Mouse (Mus musculus) heart, embryonic 16.5 days (tissue): ENCODE measurements around the gene Amelx. TPM values are rescaled to one million over a fixed set of nuclear protein-coding genes. Genes with fewer than 3 reads are reported as not detected.

Experiments used
- ATAC-seq: fragments of 200-750 bp; cut with Nextera tagmentation; replicated peaks from 2 replicates; pipeline ENCODE4 v1.8.0; 2017; ENCODE audit warnings: moderate number of reproducible peaks; ENCODE audit not compliant: insufficient read depth, low FRiP score; ENCODE audit errors: extremely low read depth
- H3K27ac ChIP-seq: fragments of 300-500 bp; sonication (generic); 2 replicates; pipeline ENCODE4 v1.5.1; 2014; ENCODE audit warnings: mild to moderate bottlenecking, low read length, control low read depth, moderate library complexity
- H3K27me3 ChIP-seq: fragments of 300-500 bp; sonication (generic); 2 replicates; pipeline ENCODE4 v1.6.1; 2014; ENCODE audit warnings: low read length, mixed read lengths; ENCODE audit not compliant: control insufficient read depth, insufficient read depth
- H3K36me3 ChIP-seq: fragments of 300-500 bp; sonication (generic); 2 replicates; pipeline ENCODE4 v1.6.1; 2014; ENCODE audit not compliant: control insufficient read depth, insufficient read depth
- H3K4me1 ChIP-seq: fragments of 300-500 bp; sonication (generic); 2 replicates; pipeline ENCODE4 v1.6.1; 2014; ENCODE audit warnings: low read length, mixed read lengths; ENCODE audit not compliant: control insufficient read depth, insufficient read depth
- H3K4me2 ChIP-seq: fragments of 300-500 bp; sonication (generic); 2 replicates; pipeline ENCODE4 v1.6.1; 2014; ENCODE audit warnings: low read depth, mild to moderate bottlenecking, control low read depth, low read length
- H3K4me3 ChIP-seq: fragments of 300-500 bp; sonication (generic); 2 replicates; pipeline ENCODE4 v1.5.1; 2014; ENCODE audit warnings: mild to moderate bottlenecking, control low read depth, low read length
- H3K9ac ChIP-seq: fragments of 300-500 bp; sonication (generic); 2 replicates; pipeline ENCODE4 v1.6.1; 2014; ENCODE audit warnings: low read length, control low read depth
- H3K9me3 ChIP-seq: fragments of 300-500 bp; sonication (generic); replicated peaks from 2 replicates; pipeline ENCODE4 v1.6.1; 2016; ENCODE audit warnings: low read length; ENCODE audit not compliant: control insufficient read depth
- WGBS: fragments of 180-500 bp; shearing (Covaris S2); extraction: QIAGEN DNeasy Blood & Tissue Kit; methylation state at CpG from one replicate; pipeline ENCODE4 v1.1.7; 2014; 5-methylcytosine and 5-hydroxymethylcytosine counted together
- polyA plus RNA-seq: library from polyadenylated mRNA; unstranded; fragments of >200 nt; fragmentation: Nextera tagmentation; extraction: Ambion mirVana; gene quantifications from 2 replicates; pipeline ENCODE4 v1.2.1, GENCODE M21; 2015

The Amelx gene
- not detected in 2 replicates for polyA plus RNA-seq

- Histone ChIP-seq H3K4me2 (no peak within 1 kb of the TSS), H3K27me3 (no peaks in the 10 kb centered on the region), H3K4me1 (no peaks in the 10 kb centered on the region), H3K36me3 (no peaks in the 10 kb centered on the region), H3K9me3 (no peaks in the 10 kb centered on the region), H3K9ac (no peak within 1 kb of the TSS), H3K27ac (no peak within 1 kb of the TSS), H3K4me3 (no peak within 1 kb of the TSS)
- WGBS: 79% methylated on average over 5 of the region's 5 CpGs
- ATAC-seq: no peak
Observed at GRCm38 (mm10) chrX:169187100-169187499, at the start of gene Amelx. Gene Amelx (minus strand): TSS chrX:169187200.

DNA sequence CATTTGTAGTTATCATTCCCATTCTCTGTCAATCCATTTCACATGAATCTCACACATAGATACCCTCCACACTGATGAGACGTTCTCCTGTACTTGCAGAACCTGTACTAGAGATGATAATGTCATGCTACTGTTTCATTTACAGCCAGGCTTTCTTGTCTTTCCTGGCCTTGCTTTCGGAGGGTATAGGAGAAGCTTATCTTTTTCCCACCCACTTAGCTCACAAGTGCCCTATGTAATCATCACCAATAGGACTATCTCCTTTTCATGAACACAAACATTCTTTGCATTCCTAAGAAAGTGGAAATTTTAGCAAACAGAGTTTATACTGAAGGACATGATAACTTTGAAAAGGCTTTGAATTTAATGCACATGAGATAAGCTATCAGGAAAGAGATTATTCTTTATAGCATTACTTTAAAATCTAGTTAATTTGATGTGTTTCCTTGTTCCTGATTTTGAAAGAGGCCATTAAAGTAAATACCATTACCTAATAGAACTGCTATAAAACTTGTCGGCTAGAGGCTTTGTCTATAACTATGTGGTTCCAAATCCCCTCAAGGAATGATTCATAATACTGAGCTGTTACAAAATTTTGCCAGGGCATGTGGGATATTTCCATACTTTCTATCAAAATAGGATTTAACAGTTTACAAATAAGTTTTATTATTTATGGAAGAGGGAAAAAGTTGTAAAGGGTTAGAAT, 35.5 kb upstream of the Amelx start:
- Histone ChIP-seq H3K27me3 (no peaks in the 10 kb centered on the region), H3K4me1 (peaks cover 2% of the 10 kb centered on the region; the same call in 1 of the 2 replicates), H3K9me3 (no peaks in the 10 kb centered on the region), H3K27ac (no peak overlapping the region), H3K4me3 (no peak overlapping the region), H3K36me3 (no peaks in the 10 kb centered on the region), H3K9ac (no peak overlapping the region), H3K4me2 (no peak overlapping the region)
- WGBS: 41% methylated on average over 3 of the region's 3 CpGs
- no peak for ATAC-seq

DNA sequence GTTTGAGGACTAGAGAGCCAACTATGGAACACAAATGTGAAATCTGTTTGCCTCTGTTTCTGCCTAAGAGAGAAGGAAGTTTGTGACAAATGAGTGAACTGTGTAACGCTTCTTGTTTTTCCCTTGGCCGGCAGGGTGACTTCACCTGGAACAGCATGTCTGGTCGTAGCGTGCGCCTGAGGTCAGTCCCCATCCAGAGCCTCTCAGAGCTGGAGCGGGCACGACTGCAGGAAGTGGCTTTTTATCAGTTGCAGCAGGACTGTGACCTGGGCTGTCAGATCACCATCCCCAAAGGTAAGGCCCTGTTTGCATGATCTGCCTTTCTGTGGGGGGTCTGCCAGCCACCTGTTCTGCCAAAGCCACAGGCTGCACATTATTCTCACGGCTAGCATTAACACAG, 33.1 kb upstream of the Amelx start:
- WGBS: 46% methylated on average over 8 of the region's 8 CpGs
- no peaks in the 10 kb centered on the region for H3K27me3 ChIP-seq
- no peak overlapping the region for H3K4me2 ChIP-seq
- no peaks in the 10 kb centered on the region for H3K36me3 ChIP-seq
- ATAC-seq: no peak
- H3K4me3 ChIP-seq: no peak overlapping the region
- no peak overlapping the region for H3K9ac ChIP-seq
- H3K27ac ChIP-seq: no peak overlapping the region
- peaks cover 4% of the 10 kb centered on the region; the same call in 1 of the 2 replicates for H3K4me1 ChIP-seq
- H3K9me3 ChIP-seq: no peaks in the 10 kb centered on the region

- ATAC-seq: no peak
Observed at GRCm38 (mm10) chrX:169210019-169210418, 23.0 kb upstream of the Amelx start.

DNA sequence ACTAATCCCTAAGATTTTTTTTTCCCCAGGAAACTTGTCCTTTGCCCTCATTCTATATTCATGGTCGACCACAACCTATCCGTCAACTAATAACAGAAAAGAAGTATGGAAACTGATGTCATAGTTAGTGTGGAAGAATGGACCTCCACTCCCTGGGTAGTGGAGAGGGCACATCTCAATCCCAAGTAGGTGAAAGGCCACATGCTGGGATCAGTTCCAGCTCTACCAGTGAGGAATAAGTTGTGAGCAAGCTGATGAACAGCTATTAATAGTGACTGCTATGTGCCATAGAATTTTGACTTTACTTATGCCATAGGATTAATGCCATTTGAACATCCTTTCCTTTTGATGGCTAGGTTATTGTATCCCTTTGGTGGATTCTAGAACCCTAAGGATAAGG, 8.4 kb downstream of the Amelx start:
- Histone ChIP-seq H3K9ac (no peak overlapping the region), H3K9me3 (no peaks in the 10 kb centered on the region), H3K4me1 (no peaks in the 10 kb centered on the region), H3K27ac (no peak overlapping the region), H3K36me3 (no peaks in the 10 kb centered on the region), H3K4me2 (no peak overlapping the region), H3K27me3 (no peaks in the 10 kb centered on the region), H3K4me3 (no peak overlapping the region)
- WGBS: 67% methylated on average over 2 of the region's 2 CpGs
- ATAC-seq: no peak

More at GRCm38 (mm10) chrX:169210019-169210418, 23.0 kb upstream of the Amelx start:
- Histone ChIP-seq H3K27me3 (no peaks in the 10 kb centered on the region), H3K4me2 (no peak overlapping the region), H3K4me1 (no peaks in the 10 kb centered on the region), H3K36me3 (no peaks in the 10 kb centered on the region), H3K9me3 (no peaks in the 10 kb centered on the region), H3K27ac (no peak overlapping the region), H3K4me3 (no peak overlapping the region), H3K9ac (no peak overlapping the region)
- WGBS: 62% methylated on average over 3 of the region's 3 CpGs

DNA sequence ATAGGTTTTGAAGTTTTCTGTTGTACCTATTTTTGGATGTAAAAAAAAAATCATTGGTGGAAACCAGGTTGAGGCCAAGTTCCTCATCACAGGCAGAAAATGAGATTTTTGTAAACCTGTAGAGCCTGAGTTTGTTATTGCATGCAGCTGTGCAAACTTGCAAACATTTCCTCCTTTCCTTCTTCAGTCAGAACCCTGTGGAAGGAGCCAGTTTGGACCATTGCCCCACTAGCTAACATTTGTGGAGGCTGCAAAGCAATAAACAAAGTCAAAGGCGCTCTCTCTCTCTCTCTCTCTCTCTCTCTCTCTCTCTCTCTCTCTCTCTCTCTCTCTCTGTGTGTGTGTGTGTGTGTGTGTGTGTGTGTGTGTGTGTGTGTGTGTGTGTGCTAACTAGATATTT, 13.2 kb downstream of the Amelx start:
- WGBS: 62% methylated on average over 1 of the region's 1 CpGs
- Histone ChIP-seq H3K4me1 (no peaks in the 10 kb centered on the region), H3K27ac (no peak overlapping the region), H3K36me3 (no peaks in the 10 kb centered on the region), H3K27me3 (no peaks in the 10 kb centered on the region), H3K9ac (no peak overlapping the region), H3K9me3 (no peaks in the 10 kb centered on the region), H3K4me2 (no peak overlapping the region), H3K4me3 (no peak overlapping the region)
- ATAC-seq: no peak

GRCm38 (mm10) chrX:169170981-169171380, 16.0 kb downstream of the Amelx start:
- H3K9ac ChIP-seq: no peak overlapping the region
- no peak overlapping the region for H3K4me2 ChIP-seq
- no peaks in the 10 kb centered on the region for H3K36me3 ChIP-seq
- WGBS: 76% methylated on average over 2 of the region's 2 CpGs
- H3K9me3 ChIP-seq: no peaks in the 10 kb centered on the region
- H3K4me3 ChIP-seq: no peak overlapping the region
- no peaks in the 10 kb centered on the region for H3K4me1 ChIP-seq
- H3K27ac ChIP-seq: no peak overlapping the region
- ATAC-seq: no peak
- H3K27me3 ChIP-seq: no peaks in the 10 kb centered on the region

DNA sequence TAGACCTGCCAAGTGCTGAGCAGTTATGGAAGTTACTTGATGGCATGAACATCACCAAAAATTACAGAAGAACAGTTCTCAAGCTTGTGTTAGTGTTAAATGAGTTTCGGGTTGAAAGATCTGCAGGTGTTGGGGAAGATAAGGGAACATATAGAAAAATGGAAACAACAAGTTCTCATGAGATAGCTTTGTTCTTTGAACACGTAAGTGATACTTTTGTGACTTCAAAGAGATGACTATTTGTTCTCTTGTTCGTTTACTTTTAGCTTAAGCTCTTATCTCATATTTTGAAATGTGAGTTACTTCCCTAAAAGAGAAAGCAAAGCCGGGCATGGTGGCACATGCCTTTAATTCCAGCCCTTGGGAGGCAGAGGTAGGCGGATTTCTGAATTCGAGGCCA, 28.6 kb downstream of the Amelx start:
- Histone ChIP-seq H3K9me3 (no peaks in the 10 kb centered on the region), H3K27ac (no peak overlapping the region), H3K36me3 (no peaks in the 10 kb centered on the region), H3K4me1 (no peaks in the 10 kb centered on the region), H3K27me3 (no peaks in the 10 kb centered on the region), H3K9ac (no peak overlapping the region), H3K4me3 (no peak overlapping the region), H3K4me2 (no peak overlapping the region)
- WGBS: 72% methylated on average over 6 of the region's 6 CpGs
- ATAC-seq: no peak

- no peak overlapping the region for H3K9ac ChIP-seq
- H3K27me3 ChIP-seq: no peaks in the 10 kb centered on the region
- no peaks in the 10 kb centered on the region for H3K9me3 ChIP-seq
- ATAC-seq: no peak
- H3K36me3 ChIP-seq: no peaks in the 10 kb centered on the region
- H3K4me1 ChIP-seq: no peaks in the 10 kb centered on the region
- H3K27ac ChIP-seq: no peak overlapping the region
- no peak overlapping the region for H3K4me3 ChIP-seq
- no peak overlapping the region for H3K4me2 ChIP-seq
Observed at GRCm38 (mm10) chrX:169153805-169154204, 33.2 kb downstream of the Amelx start.
